Mouse (Mus musculus) limb, embryonic 14.5 days (tissue): Measurements from ENCODE around the gene Ifnar1. TPM values are rescaled to one million over a fixed set of nuclear protein-coding genes. Genes with fewer than 3 reads are reported as not detected.

Experiments used
- ATAC-seq: fragments of 200-750 bp; cut with Nextera tagmentation; 2 replicates; pipeline ENCODE4 v1.8.0; 2017; ENCODE audit warnings: low read depth, moderate number of reproducible peaks, moderate TSS enrichment; ENCODE audit not compliant: low FRiP score
- DNase-seq: peaks from one replicate; pipeline ENCODE4 v3.0.0-alpha.2; 2015; ENCODE audit warnings: low spot score
- H3K27ac ChIP-seq: fragments of 300-500 bp; sonication (generic); replicated peaks from 2 replicates; pipeline ENCODE4 v1.5.1; 2014; ENCODE audit warnings: low read depth, mild to moderate bottlenecking, low read length, moderate library complexity, mixed read lengths
- H3K27me3 ChIP-seq: fragments of 300-500 bp; sonication (generic); 2 replicates; pipeline ENCODE4 v1.6.1; 2014; ENCODE audit warnings: low read length, mixed read lengths; ENCODE audit not compliant: control insufficient read depth, insufficient read depth
- H3K36me3 ChIP-seq: fragments of 300-500 bp; sonication (generic); 2 replicates; pipeline ENCODE4 v1.6.1; 2014; ENCODE audit warnings: mild to moderate bottlenecking, low read length, moderate library complexity, mixed read lengths; ENCODE audit not compliant: control insufficient read depth, insufficient read depth
- H3K4me1 ChIP-seq: fragments of 300-500 bp; sonication (generic); 2 replicates; pipeline ENCODE4 v1.6.1; 2014; ENCODE audit warnings: antibody characterized with exemption, low read length, mixed read lengths; ENCODE audit not compliant: control insufficient read depth, insufficient read depth
- H3K4me2 ChIP-seq: fragments of 300-500 bp; sonication (generic); replicated peaks from 2 replicates; pipeline ENCODE4 v1.6.1; 2014; ENCODE audit warnings: low read depth, mild to moderate bottlenecking, low read length, moderate library complexity; ENCODE audit not compliant: severe bottlenecking
- H3K4me3 ChIP-seq: fragments of 300-500 bp; sonication (generic); replicated peaks from 2 replicates; pipeline ENCODE4 v1.5.1; 2014; ENCODE audit warnings: low read length
- H3K9ac ChIP-seq: fragments of 300-500 bp; sonication (generic); 2 replicates; pipeline ENCODE4 v1.6.1; 2014; ENCODE audit warnings: mild to moderate bottlenecking, low read depth, low read length, moderate library complexity; ENCODE audit not compliant: severe bottlenecking
- H3K9me3 ChIP-seq: fragments of 300-500 bp; sonication (generic); 2 replicates; pipeline ENCODE4 v1.6.1; 2016; ENCODE audit warnings: low read length; ENCODE audit not compliant: control insufficient read depth
- POLR2A ChIP-seq: fragments of 200-500 bp; IDR thresholded peaks from 2 replicates; pipeline ENCODE4 v1.8.0; 2012; ENCODE audit warnings: inconsistent platforms, mild to moderate bottlenecking, moderate library complexity, borderline replicate concordance; ENCODE audit not compliant: insufficient read depth, insufficient read length; ENCODE audit errors: extremely low read depth
- whole genome bisulfite sequencing: fragments of 180-500 bp; shearing (Covaris S2); extraction: QIAGEN DNeasy Blood & Tissue Kit; methylation state at CpG from one replicate; pipeline ENCODE4 v1.1.7; 2014; 5-methylcytosine and 5-hydroxymethylcytosine counted together
- polyA plus RNA-seq, 2 experiments: library from polyadenylated mRNA; depleted of rRNA in 1 of 2; stranded (reverse) in 1 of 2; unstranded in 1 of 2; fragments of >200 nt; fragmentation: Nextera tagmentation in 1 of 2; extraction: Ambion mirVana in 1 of 2; gene quantifications; 2 replicates each; pipeline versions ENCODE4 v1.2.1 to v1.2.3; 2012 to 2014

Ifnar1 gene
- polyA plus RNA-seq, 2 experiments: 45.3 to 53.7 TPM

DNA sequence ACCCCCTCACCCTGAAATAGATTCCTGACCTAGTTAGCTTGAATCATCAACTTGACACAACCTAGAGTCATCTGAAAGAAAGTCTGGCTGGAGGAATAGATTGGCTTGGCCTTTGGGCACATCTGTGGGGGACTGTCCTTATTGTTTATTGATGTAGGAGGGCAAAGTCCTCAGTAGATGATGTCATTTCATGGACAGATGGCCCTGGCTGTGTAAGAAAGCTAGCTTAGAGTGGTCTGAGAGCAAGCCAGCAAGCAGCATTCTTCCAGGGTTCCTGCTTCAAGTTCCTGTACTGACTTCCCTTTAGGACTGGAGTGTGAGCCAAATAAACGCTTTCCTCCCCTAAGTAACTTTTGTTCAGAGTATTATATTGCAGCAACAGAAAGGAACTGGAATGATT, 7.0 kb upstream of the Ifnar1 start:
- Histone ChIP-seq H3K4me3 (no peak overlapping the region), H3K27me3 (no peaks in the 10 kb centered on the region), H3K9ac (no peak overlapping the region), H3K9me3 (no peaks in the 10 kb centered on the region), H3K27ac (no peak overlapping the region), H3K4me2 (no peak overlapping the region), H3K4me1 (no peaks in the 10 kb centered on the region), H3K36me3 (no peaks in the 10 kb centered on the region)
- no peak for TF ChIP-seq POLR2A
- 67% methylated on average over 1 of the region's 1 CpGs for WGBS
- ATAC-seq (no peak), DNase-seq (no peak)

- no peaks in the 10 kb centered on the region for H3K27me3 ChIP-seq
- TF ChIP-seq POLR2A: no peak
- H3K4me1 ChIP-seq: peaks cover 2% of the 10 kb centered on the region; the same call in 1 of the 2 replicates
- no peak overlapping the region for H3K4me3 ChIP-seq
- H3K27ac ChIP-seq: no peak overlapping the region
- DNase-seq (no peak), ATAC-seq (no peak)
- H3K4me2 ChIP-seq: no peak overlapping the region
- H3K9ac ChIP-seq: no peak overlapping the region
- H3K9me3 ChIP-seq: no peaks in the 10 kb centered on the region
- H3K36me3 ChIP-seq: no peaks in the 10 kb centered on the region
These were observed 4.5 kb upstream of the Ifnar1 start for GRCm38 (mm10) chr16:91480517-91480916.

DNA sequence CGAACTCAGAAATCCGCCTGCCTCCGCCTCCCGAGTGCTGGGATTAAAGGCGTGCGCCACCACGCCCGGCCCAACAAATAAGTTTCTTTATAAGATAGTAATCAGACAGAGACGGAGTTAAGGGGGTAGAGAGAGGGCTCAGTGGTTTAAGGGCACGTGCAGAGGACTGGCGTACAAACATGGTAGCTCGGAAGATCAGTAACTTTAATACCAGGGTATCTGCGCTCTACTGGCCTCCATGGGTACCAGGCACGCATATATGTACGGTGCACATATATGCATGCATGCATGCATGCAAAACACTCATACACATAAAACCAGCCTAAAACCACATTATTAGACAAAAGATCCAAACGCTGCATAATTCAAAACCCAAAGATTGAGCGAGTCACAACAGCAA, 651 bp upstream of the Ifnar1 start:
- Histone ChIP-seq H3K27ac (peak overlapping the region; percentile 89), H3K9me3 (no peaks in the 10 kb centered on the region), H3K27me3 (no peaks in the 10 kb centered on the region), H3K4me2 (peak overlapping the region; percentile 67), H3K36me3 (peaks cover 9% of the 10 kb centered on the region; the same call in 1 of the 2 replicates), H3K4me1 (peaks cover 11% of the 10 kb centered on the region), H3K4me3 (peak overlapping the region; percentile 90), H3K9ac (peak overlapping the region; percentile 88)
- no peak for TF ChIP-seq POLR2A
- 53% methylated on average over 17 of the region's 17 CpGs for WGBS
- DNase-seq (no peak), ATAC-seq (no peak)

DNA sequence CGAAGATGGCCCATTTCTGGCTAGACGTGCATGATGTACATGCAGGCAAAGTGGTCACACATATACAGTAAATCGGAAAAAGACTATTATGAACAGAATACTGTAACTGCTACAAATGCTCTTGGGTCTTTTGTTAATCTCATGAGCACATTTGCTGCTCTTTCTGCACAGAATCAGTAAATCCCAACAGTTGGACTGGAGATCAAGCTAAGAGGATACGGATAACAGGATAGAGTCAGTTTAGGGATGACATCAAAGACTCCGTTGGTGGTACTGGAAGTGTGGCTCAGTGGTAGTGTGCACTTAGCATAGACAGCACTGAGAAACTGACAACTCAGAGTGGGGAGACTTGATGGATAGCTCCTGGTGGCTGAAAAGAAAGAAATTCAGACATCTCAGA, 803 bp downstream of the Ifnar1 start:
- peak overlapping the region; percentile 90 for H3K4me3 ChIP-seq
- no peak for TF ChIP-seq POLR2A
- H3K4me1 ChIP-seq: peaks cover 11% of the 10 kb centered on the region
- WGBS: 38% methylated on average over 5 of the region's 5 CpGs
- H3K9ac ChIP-seq: peak overlapping the region; percentile 88
- H3K4me2 ChIP-seq: peak overlapping the region; percentile 67
- H3K27me3 ChIP-seq: no peaks in the 10 kb centered on the region
- no peaks in the 10 kb centered on the region for H3K9me3 ChIP-seq
- H3K36me3 ChIP-seq: peaks cover 22% of the 10 kb centered on the region
- ATAC-seq: no peak
- peak overlapping the region; percentile 89 for H3K27ac ChIP-seq
- no peak for DNase-seq

DNA sequence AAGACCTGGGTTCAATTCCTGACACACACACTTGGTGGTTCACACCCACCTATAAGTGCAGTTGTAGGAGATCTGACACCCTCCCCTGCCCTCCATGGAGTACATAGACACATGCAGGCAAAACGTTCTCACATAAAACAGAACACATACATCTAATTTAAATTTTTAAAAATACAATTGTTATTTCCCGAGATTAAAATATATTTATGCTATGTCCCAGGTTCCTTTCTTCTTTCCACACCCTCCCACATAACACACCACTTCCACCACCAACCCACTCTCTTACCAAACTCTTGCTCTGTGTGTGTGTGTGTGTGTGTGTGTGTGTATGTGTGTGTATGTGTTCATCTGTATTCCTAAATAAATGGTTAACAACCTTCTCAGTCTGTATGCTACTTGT, 3.0 kb downstream of the Ifnar1 start:
- Histone ChIP-seq H3K4me2 (no peak overlapping the region), H3K4me1 (peaks cover 11% of the 10 kb centered on the region), H3K9ac (no peak overlapping the region), H3K27ac (no peak overlapping the region), H3K27me3 (no peaks in the 10 kb centered on the region), H3K9me3 (no peaks in the 10 kb centered on the region), H3K4me3 (no peak overlapping the region), H3K36me3 (peaks cover 41% of the 10 kb centered on the region)
- 85% methylated on average over 2 of the region's 2 CpGs for WGBS
- TF ChIP-seq POLR2A: no peak
- DNase-seq (no peak), ATAC-seq (no peak)

- H3K27ac ChIP-seq: no peak overlapping the region
- H3K9me3 ChIP-seq: no peaks in the 10 kb centered on the region
- no peak overlapping the region for H3K4me2 ChIP-seq
- no peak overlapping the region for H3K4me3 ChIP-seq
- 86% methylated on average over 4 of the region's 4 CpGs for WGBS
- H3K9ac ChIP-seq: no peak overlapping the region
- TF ChIP-seq POLR2A: no peak
- H3K27me3 ChIP-seq: no peaks in the 10 kb centered on the region
- peaks cover 6% of the 10 kb centered on the region for H3K4me1 ChIP-seq
- peaks cover 68% of the 10 kb centered on the region for H3K36me3 ChIP-seq
- DNase-seq (no peak), ATAC-seq (no peak)
These were observed 5.9 kb downstream of the Ifnar1 start for GRCm38 (mm10) chr16:91490897-91491296.
